Mouse (Mus musculus) CH12.LX (cell line): ENCODE data around the gene Nox1. TPM values are rescaled to one million over a fixed set of nuclear protein-coding genes. Genes with fewer than 3 reads are reported as not detected.
A peak's percentile ranks its signal among the peaks of the same experiment; 100 is the strongest.

Experiments
- DNase-seq: peaks from one replicate; pipeline ENCODE4 v3.0.0-alpha.2; 2013; ENCODE audit errors: extremely low read depth
- H3K27ac ChIP-seq: 2 replicates; pipeline ENCODE4 v1.5.1; 2012; ENCODE audit warnings: low read depth, mild to moderate bottlenecking, control low read depth, moderate library complexity; ENCODE audit not compliant: insufficient read depth
- H3K27me3 ChIP-seq: replicated peaks from 2 replicates; pipeline ENCODE3; 2012; ENCODE audit warnings: inconsistent platforms
- H3K36me3 ChIP-seq, 2 experiments: replicated peaks in 1 of 2; 2 replicates each; pipeline versions ENCODE3 to v1.6.1; 2012; ENCODE audit warnings: inconsistent platforms in 1 of 2, low read length in 1 of 2, mild to moderate bottlenecking in 1 of 2, mixed read lengths in 1 of 2, moderate library complexity in 1 of 2; ENCODE audit not compliant: control insufficient read depth in 1 of 2, insufficient read depth in 1 of 2
- H3K4me1 ChIP-seq, 2 experiments: 2 replicates each; pipeline ENCODE4 v1.6.1; 2012; ENCODE audit warnings: inconsistent platforms in 1 of 2, moderate library complexity in 1 of 2; ENCODE audit not compliant: insufficient read depth in 2 of 2, control insufficient read depth in 1 of 2
- H3K4me2 ChIP-seq: 2 replicates; pipeline ENCODE4 v1.6.1; 2012; ENCODE audit warnings: low read depth, mild to moderate bottlenecking, control low read depth; ENCODE audit not compliant: poor library complexity, insufficient read depth, severe bottlenecking
- H3K4me3 ChIP-seq, 3 experiments: fragments of 150-350 bp in 1 of 3; sonication (generic) in 1 of 3; replicated peaks in 1 of 3; 2 replicates each; pipeline versions ENCODE3 to v1.5.1; 2011 to 2012; ENCODE audit warnings: low read depth in 2 of 3, low read length in 2 of 3, mild to moderate bottlenecking in 2 of 3, moderate library complexity in 2 of 3, control low read depth in 1 of 3, improper control_type of control experiment in 1 of 3, inconsistent platforms in 1 of 3, mixed read lengths in 1 of 3; ENCODE audit not compliant: poor library complexity in 1 of 3
- H3K79me2 ChIP-seq: replicated peaks from 2 replicates; pipeline ENCODE4 v1.6.1; 2012; ENCODE audit warnings: mild to moderate bottlenecking, moderate library complexity; ENCODE audit not compliant: control insufficient read depth, poor library complexity, insufficient read depth, severe bottlenecking; ENCODE audit errors: extremely low read depth
- H3K9ac ChIP-seq: 2 replicates; pipeline ENCODE4 v1.6.1; 2012; ENCODE audit warnings: low read depth, mild to moderate bottlenecking, control low read depth, moderate library complexity; ENCODE audit not compliant: insufficient read depth
- H3K9me3 ChIP-seq: replicated peaks from 2 replicates; pipeline ENCODE3; 2012; ENCODE audit warnings: low read length, inconsistent platforms, mixed read lengths
- CTCF ChIP-seq, 2 experiments: IDR thresholded peaks in 1 of 2; conservative IDR thresholded peaks in 1 of 2; 2 replicates each; pipeline ENCODE4 v1.5.1; 2011 to 2012; ENCODE audit warnings: low read depth in 2 of 2, low read length in 2 of 2, improper control_type of control experiment in 1 of 2, inconsistent platforms in 1 of 2, mild to moderate bottlenecking in 1 of 2, moderate library complexity in 1 of 2
- E2F4 ChIP-seq: IDR thresholded peaks from 2 replicates; pipeline ENCODE4 v1.6.1; 2011; ENCODE audit warnings: low read depth, low read length, improper control_type of control experiment; ENCODE audit not compliant: insufficient replicate concordance
- EP300 ChIP-seq: IDR thresholded peaks from 2 replicates; pipeline ENCODE4 v1.6.1; 2011; ENCODE audit warnings: low read length, improper control_type of control experiment
- HCFC1 ChIP-seq: IDR thresholded peaks from 2 replicates; pipeline ENCODE4 v1.6.1; 2012; ENCODE audit warnings: low read depth, mild to moderate bottlenecking, inconsistent platforms, low read length, improper control_type of control experiment
- IRF4 ChIP-seq: IDR thresholded peaks from 2 replicates; pipeline ENCODE4 v1.6.1; 2014; ENCODE audit warnings: low read depth, mild to moderate bottlenecking, inconsistent platforms, low read length, improper control_type of control experiment
- JUN ChIP-seq: IDR thresholded peaks from 2 replicates; pipeline ENCODE4 v1.6.1; 2011; ENCODE audit warnings: low read depth, mild to moderate bottlenecking, low read length, improper control_type of control experiment, moderate library complexity; ENCODE audit not compliant: insufficient read depth
- JUND ChIP-seq: conservative IDR thresholded peaks from 2 replicates; pipeline ENCODE4 v1.6.1; 2011; ENCODE audit warnings: low read depth, low read length, improper control_type of control experiment
- MAFK ChIP-seq: IDR thresholded peaks from 2 replicates; pipeline ENCODE4 v1.6.1; 2011; ENCODE audit warnings: low read length, improper control_type of control experiment; ENCODE audit not compliant: insufficient replicate concordance
- MEF2A ChIP-seq: IDR thresholded peaks from 2 replicates; pipeline ENCODE4 v1.6.1; 2014; ENCODE audit warnings: low read depth, mild to moderate bottlenecking, inconsistent platforms, low read length, improper control_type of control experiment, borderline replicate concordance
- PAX5 ChIP-seq: IDR thresholded peaks from 2 replicates; pipeline ENCODE4 v1.6.1; 2012; ENCODE audit warnings: low read length, inconsistent platforms, mixed read lengths
- POLR2AphosphoS2 ChIP-seq: IDR thresholded peaks from 2 replicates; pipeline ENCODE4 v1.6.1; 2011; ENCODE audit warnings: low read depth, low read length, improper control_type of control experiment
- RAD21 ChIP-seq: IDR thresholded peaks from 2 replicates; pipeline ENCODE4 v1.6.1; 2011; ENCODE audit warnings: low read depth, mild to moderate bottlenecking, low read length, improper control_type of control experiment, moderate library complexity
- SIN3A ChIP-seq: IDR thresholded peaks from 2 replicates; pipeline ENCODE4 v1.6.1; 2012; ENCODE audit warnings: low read length, improper control_type of control experiment, inconsistent platforms
- SMC3 ChIP-seq: IDR thresholded peaks from 2 replicates; pipeline ENCODE4 v1.6.1; 2011; ENCODE audit warnings: low read depth, low read length, improper control_type of control experiment
- TBP ChIP-seq: conservative IDR thresholded peaks from 2 replicates; pipeline ENCODE4 v1.6.1; 2011; ENCODE audit warnings: low read depth, low read length, improper control_type of control experiment
- UBTF ChIP-seq: IDR thresholded peaks from 2 replicates; pipeline ENCODE4 v1.6.1; 2012; ENCODE audit warnings: low read depth, mild to moderate bottlenecking, inconsistent platforms, low read length, improper control_type of control experiment, moderate library complexity
- ZC3H11A ChIP-seq: IDR thresholded peaks from 2 replicates; pipeline ENCODE4 v1.6.1; 2012; ENCODE audit warnings: low read depth, mild to moderate bottlenecking, inconsistent platforms, low read length, improper control_type of control experiment
- dilution Hi-C: fragments of 300-500 bp; cut with MboI; formaldehyde crosslinking; loops from 2 replicates; pipeline ENCODE4 v1.14.3; 2020; ENCODE audit warnings: low sequenced_read_pairs; ENCODE audit not compliant: extremely low pct_unique_long_range_greater_than_20kb, extremely low pct_ligation_motif_present
- in situ Hi-C: fragments of 300-500 bp; cut with MboI; formaldehyde crosslinking; loops from 3 replicates; pipeline ENCODE4 v1.14.3; 2019; ENCODE audit warnings: low sequenced_read_pairs, low pct_ligation_motif_present, low pct_unique_long_range_greater_than_20kb, mixed read lengths
- polyA plus RNA-seq: library from polyadenylated mRNA; unstranded; fragments of >175 nt; gene quantifications from 2 replicates; pipeline ENCODE4 v1.2.1, GENCODE M21; 2012; ENCODE audit warnings: low read depth; ENCODE audit not compliant: insufficient read length
- total RNA-seq, 2 experiments: library from RNA; depleted of rRNA; stranded (reverse); fragments of 300-350 nt in 1 of 2; fragments of >200 nt in 1 of 2; gene quantifications; 2 replicates each; pipeline ENCODE4 v1.2.3; 2012 to 2014

Gene Nox1
- total and polyA plus RNA-seq, 3 experiments = 0.04 to 0.77 (median 0.47) TPM

- dilution Hi-C loops = no loop called here
- 0 out of 4 replicates have a peak, but pooled peaks cover 0 to 3% of the 10 kb centered on the region in 2 experiments for H3K4me1 ChIP-seq
- in situ Hi-C loops = no loop called here
These were observed 172.8 kb downstream of the Nox1 start for GRCm38 (mm10) chrX:134048994-134049393.

More at GRCm38 (mm10) chrX:134048994-134049393, 172.8 kb downstream of the Nox1 start:
- Histone ChIP-seq H3K27me3 (no peaks in the 10 kb centered on the region), H3K9me3 (no peaks in the 10 kb centered on the region), H3K4me3 (no peak overlapping the region), H3K79me2 (no peaks in the 10 kb centered on the region), H3K9ac (no peak overlapping the region), H3K4me2 (no peak overlapping the region), H3K36me3 (no peaks in the 10 kb centered on the region), H3K27ac (no peak overlapping the region)
- TF ChIP-seq EP300 (no peak), MAFK (no peak), JUND (no peak), UBTF (no peak), HCFC1 (no peak), TBP (no peak), SIN3A (no peak), MEF2A (no peak), POLR2AphosphoS2 (no peak), PAX5 (no peak), SMC3 (peak; percentile 17; the same call in 1 of the 2 replicates), ZC3H11A (no peak), RAD21 (peak; percentile 22; the same call in 1 of the 2 replicates), JUN (no peak), IRF4 (no peak), E2F4 (no peak), CTCF (conservative IDR thresholded peaks at IDR 0.05 in 1 of 2, IDR thresholded peaks at IDR 0.05 in 1 of 2; ENCODE audit: low read depth in 2 of 2, low read length in 2 of 2) (peak in 1 of 2 experiments; percentile 40; a peak in 2 of 4 replicates)
- DNase-seq = no peak

Other genes starting within 250 kb of the Nox1 start
- 0.04 TPM in 2 replicates for gene Sytl4, start 240.1 kb downstream of the Nox1 start, total RNA-seq (2012; rRNA removed)
- gene Sytl4, start 240.1 kb downstream of the Nox1 start, total RNA-seq (2014; rRNA removed) = 0.09 TPM in 1 of 2 replicates, not detected in the other
- gene Sytl4, start 240.1 kb downstream of the Nox1 start, polyA plus RNA-seq = not detected in 2 replicates
- 47.2 and 51.1 TPM in 2 replicates for gene Cstf2, start 162.8 kb downstream of the Nox1 start, total RNA-seq (2012; rRNA removed)
- 67.9 and 73.5 TPM in 2 replicates for gene Cstf2, start 162.8 kb downstream of the Nox1 start, total RNA-seq (2014; rRNA removed)
- gene Cstf2, start 162.8 kb downstream of the Nox1 start, polyA plus RNA-seq = 89.8 and 113 TPM in 2 replicates
- gene Xkrx, start 59.9 kb downstream of the Nox1 start, total RNA-seq (2012; rRNA removed) = 0.04 TPM in 1 of 2 replicates, not detected in the other
- gene Xkrx, start 59.9 kb downstream of the Nox1 start, total RNA-seq (2014; rRNA removed) = not detected in 2 replicates
- gene Xkrx, start 59.9 kb downstream of the Nox1 start, polyA plus RNA-seq = 0.24 and 0.33 TPM in 2 replicates
- not detected in 2 replicates for gene Arl13a, start 34.5 kb downstream of the Nox1 start, total RNA-seq (2012; rRNA removed)
- 0.14 TPM in 1 of 2 replicates, not detected in the other for gene Arl13a, start 34.5 kb downstream of the Nox1 start, total RNA-seq (2014; rRNA removed)
- not detected in 2 replicates for gene Arl13a, start 34.5 kb downstream of the Nox1 start, polyA plus RNA-seq
- 16.7 and 17.6 TPM in 2 replicates for gene Trmt2b, start 55.0 kb upstream of the Nox1 start, total RNA-seq (2012; rRNA removed)
- 26.4 and 29.8 TPM in 2 replicates for gene Trmt2b, start 55.0 kb upstream of the Nox1 start, total RNA-seq (2014; rRNA removed)
- 19.2 and 22.7 TPM in 2 replicates for gene Trmt2b, start 55.0 kb upstream of the Nox1 start, polyA plus RNA-seq
- not detected in 2 replicates for gene Tmem35a, start 73.3 kb upstream of the Nox1 start, total RNA-seq (2012; rRNA removed)
- not detected in 2 replicates for gene Tmem35a, start 73.3 kb upstream of the Nox1 start, total RNA-seq (2014; rRNA removed)
- gene Tmem35a, start 73.3 kb upstream of the Nox1 start, polyA plus RNA-seq = not detected in 2 replicates
- 11.6 and 16.7 TPM in 2 replicates for gene Cenpi, start 86.1 kb upstream of the Nox1 start, total RNA-seq (2012; rRNA removed)
- gene Cenpi, start 86.1 kb upstream of the Nox1 start, total RNA-seq (2014; rRNA removed) = 40.9 and 48.1 TPM in 2 replicates
- 22.2 and 28.3 TPM in 2 replicates for gene Cenpi, start 86.1 kb upstream of the Nox1 start, polyA plus RNA-seq
- gene Drp2, start 182.6 kb upstream of the Nox1 start, total RNA-seq (2012; rRNA removed) = 0.13 and 0.17 TPM in 2 replicates
- gene Drp2, start 182.6 kb upstream of the Nox1 start, total RNA-seq (2014; rRNA removed) = 0.19 and 0.22 TPM in 2 replicates
- gene Drp2, start 182.6 kb upstream of the Nox1 start, polyA plus RNA-seq = 0.38 and 0.59 TPM in 2 replicates